Mouse (Mus musculus): Measurements from ENCODE around the gene Txn1.

Txn1 gene

GRCm38 (mm10) chr4:57940631-57941030 lies 15.6 kb downstream of the Txn1 start:
- DNase-seq (ENCODE audit: low spot score) = no peak

DNA sequence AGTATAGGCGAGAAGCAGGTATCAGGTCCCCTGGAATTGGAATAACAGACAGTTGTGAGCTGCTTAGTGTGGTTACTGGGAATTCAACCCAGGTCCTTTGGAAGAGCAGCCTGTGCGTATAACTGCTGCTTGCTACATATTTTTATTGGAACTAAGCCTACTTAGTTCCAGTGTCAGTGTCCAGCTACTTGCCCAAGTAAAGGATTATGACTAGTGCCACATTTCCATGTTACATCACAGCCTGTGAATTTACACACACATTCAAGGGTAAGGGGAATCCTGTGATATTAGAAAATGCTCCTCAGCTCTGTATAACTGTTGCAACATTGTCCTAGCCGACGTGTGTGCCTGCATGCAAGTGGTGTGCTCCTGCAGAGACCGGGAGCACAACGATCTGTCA lies 18.9 kb downstream of the Txn1 start:
- DNase-seq (ENCODE audit: low spot score) = no peak

DNA sequence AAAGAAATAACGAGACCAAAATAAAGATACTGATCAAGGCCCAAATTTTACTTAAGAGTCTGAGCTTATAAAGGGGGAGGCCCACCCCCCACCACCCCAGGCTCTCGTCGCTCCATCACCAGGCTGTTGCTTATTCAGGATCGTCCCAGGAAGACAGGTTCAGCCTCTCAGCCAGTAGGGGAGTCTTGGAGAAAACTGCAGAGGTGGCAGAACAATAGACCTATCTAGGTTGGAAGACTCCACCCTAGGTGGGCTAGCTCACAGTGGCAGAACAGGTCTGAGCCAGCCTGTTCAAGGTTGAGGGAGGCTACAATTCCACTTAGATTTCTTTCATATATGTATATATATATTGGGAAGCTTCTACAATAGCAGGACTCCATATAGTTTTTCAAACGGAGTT lies 22.0 kb downstream of the Txn1 start:
- no peak for DNase-seq (ENCODE audit: low spot score)

- no peak for DNase-seq (ENCODE audit: low spot score)
These were observed 25.5 kb downstream of the Txn1 start for GRCm38 (mm10) chr4:57930559-57931170.

- no peak for DNase-seq (ENCODE audit: low spot score)
These were observed 28.6 kb downstream of the Txn1 start for GRCm38 (mm10) chr4:57927464-57928205.

DNA sequence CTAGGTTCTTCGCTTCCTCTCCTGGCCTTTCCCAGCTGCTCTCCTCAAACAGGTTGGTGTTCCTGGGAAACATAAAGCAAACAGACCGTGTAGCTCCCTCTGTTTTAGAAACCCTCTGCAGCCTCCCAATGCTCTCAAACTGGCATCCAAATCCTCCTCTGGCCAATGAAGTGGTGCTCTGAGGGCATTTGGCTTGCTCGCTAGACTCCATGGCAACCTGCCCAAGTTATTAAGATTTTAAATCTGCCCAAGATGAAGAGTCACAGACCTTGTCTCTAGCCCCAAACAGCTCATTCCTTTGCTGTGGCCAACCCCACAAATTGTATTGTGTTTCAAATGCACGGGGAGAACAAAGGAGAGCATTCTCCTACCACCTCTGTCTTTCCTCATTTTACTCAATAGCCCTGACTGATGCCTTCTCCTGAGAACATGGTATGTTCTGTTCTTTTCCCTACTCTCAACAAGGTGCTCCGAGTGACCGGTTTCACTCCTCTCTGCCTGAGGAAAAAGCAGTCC lies 31.6 kb downstream of the Txn1 start:
- no peak for DNase-seq (ENCODE audit: low spot score)

DNA sequence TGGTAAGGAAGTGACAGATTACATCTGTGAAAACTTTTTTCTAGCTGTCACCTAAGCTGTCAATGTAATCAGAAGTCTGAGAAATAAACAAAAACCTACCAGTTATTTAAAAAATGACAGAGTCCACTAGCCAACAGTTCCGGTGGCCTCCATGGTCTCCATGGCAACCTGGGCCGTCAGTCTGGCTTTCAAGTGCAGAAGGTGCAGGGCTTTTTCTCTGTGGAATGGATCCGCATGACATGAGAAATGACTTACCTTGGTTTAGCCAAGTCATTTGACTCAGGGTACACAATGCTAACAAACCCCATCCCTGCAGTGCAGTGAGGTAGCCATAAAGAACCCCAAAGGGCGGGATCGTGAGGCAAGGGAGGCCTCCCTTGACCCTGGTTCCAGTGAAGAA lies 34.0 kb downstream of the Txn1 start:
- no peak for DNase-seq (ENCODE audit: low spot score)

DNA sequence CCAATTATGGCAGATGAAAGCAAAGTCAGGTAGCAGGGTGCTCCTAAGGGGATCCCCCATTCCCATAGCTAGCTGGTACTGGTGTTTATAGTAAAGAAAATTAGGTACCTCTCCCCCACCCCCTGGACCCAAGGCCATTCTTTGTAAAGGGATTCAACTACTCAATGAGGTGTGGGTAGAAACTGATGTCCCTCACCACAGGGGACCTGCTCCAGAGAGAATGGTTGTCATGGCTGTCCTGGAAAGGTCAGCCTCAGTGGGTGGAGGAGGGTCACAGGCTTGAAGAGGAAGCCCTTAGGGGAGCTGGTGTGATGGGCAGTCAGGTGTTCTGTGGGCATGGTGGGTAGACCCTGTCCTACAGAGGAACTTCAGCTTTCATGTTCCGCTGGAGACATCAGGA lies 35.7 kb downstream of the Txn1 start:
- no peak for DNase-seq (ENCODE audit: low spot score)

DNA sequence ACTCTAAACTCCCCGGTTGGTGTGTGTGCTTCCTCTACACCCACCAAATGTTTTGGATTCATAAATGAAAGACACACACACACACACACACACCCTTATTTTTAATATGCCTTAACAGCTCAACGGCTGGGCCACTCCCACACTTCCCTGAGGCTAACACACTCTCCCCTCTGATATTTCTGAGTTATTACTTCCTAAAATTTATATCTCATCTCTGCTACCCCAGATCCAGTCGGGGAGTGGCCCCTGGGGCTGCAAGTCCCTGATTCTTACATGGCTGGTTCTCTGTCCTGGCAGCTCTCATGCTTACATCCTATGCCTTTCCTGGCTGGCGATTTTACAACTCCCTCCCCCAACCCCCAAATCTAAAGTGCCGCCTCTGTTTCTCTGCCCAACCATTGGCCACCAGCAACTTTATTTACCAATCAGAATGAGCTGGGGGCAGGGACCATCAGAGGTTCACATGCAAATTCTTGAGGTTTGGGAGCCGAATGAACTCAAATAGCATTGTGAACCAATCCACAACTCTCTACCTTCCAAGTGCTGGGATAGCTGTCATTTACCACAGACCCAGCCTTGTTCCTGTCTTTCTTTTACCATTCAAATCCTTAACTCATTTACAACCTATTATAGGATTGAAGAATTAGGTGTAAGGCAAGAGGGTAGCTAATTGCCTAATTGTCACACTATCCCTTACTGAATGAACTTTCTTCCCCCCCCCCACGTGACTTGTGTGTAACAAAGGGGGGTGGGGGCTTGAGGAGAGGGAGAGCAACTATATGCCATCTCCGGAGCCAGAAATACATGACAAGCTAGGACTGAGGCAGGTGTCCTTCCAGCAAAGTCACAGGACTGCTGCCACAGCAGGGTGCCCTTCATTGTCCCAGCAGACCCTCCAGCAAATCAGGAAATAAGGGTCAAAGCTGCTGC lies 36.5 kb downstream of the Txn1 start:
- DNase-seq (ENCODE audit: low spot score) = no peak

GRCm38 (mm10) chr4:57916711-57917110 lies 39.5 kb downstream of the Txn1 start:
- DNase-seq (ENCODE audit: low spot score) = no peak

DNA sequence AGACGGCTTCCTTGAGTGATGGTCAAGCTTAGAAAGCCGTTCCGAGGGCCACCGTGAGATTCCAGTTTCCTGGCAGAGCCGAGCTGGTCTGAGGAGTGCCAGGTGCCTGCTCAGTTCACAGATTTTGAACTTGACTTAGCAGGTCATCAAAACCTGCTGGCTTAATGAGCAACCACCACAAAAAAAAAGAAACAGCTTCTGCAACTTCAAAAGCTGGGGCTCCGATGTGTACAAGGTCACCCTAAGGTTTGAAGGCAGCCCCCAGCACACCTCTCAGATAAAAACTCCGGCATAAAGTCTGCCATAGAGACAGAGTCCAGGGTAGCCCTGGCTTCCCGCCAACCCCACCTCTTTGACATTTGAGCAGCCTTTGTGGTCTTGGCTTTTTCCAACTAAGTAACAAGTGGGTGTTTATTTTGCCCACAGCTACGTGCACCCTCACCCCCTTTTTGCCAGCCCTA lies 40.0 kb downstream of the Txn1 start, which contains the start of gene D630039A03Rik:
Gene D630039A03Rik, minus strand, starts transcription at position 97 of the 461 bp plus-strand sequence.
- peak; percentile 52 for DNase-seq (ENCODE audit: low spot score)

GRCm38 (mm10) chr4:57915216-57915965 lies 40.8 kb downstream of the Txn1 start:
- no peak for DNase-seq (ENCODE audit: low spot score)

DNA sequence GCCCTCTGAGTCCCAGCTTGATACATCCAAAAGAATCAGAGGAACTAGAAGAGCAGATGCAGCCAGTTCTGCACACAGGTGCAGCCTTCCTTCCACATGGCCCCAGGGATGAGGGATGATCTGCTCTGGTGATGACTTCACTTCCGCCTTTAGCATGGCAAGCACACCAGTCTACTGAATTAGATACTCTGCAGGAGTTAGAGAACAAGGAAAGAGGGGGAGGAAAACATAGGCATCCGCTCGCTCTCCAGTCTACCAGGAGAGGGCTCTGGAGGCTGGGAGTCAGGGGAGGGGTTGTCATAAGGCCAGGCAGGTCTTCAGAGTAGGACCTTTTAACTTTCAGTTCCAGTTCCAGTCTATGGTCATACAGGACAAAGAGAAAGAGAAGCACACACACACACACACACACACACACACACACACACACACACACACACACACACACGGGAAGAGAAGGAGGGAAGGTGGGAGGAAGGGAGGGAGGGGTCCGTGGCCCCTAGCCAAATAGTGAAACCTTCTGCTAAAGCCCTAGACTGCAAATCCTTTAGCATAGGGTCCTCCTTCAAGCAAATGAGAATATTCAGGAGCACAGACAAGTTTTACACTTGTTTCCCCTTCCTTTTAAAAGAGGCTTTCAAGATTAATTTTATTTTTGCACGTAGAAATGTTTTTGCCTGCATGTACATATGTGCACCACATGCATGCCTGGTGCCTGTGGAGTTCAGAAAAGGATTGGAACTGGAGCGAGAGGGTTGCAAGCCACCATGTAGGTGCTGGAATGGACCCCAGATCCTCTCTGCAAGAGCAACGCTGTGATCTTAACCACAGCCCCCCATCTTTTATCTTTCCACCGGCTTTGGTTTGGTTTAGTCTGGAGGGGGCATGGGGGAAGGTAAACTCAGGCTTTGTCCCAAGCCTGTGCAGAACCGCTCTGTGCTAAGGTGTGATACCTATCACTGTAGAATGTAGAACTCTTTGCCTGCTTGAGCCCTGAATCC lies 41.7 kb downstream of the Txn1 start:
- DNase-seq (ENCODE audit: low spot score) = no peak

GRCm38 (mm10) chr4:57913021-57913420 lies 43.2 kb downstream of the Txn1 start:
- no peak for DNase-seq (ENCODE audit: low spot score)

- DNase-seq (ENCODE audit: low spot score) = no peak
These were observed 47.4 kb downstream of the Txn1 start for GRCm38 (mm10) chr4:57908860-57909259.

GRCm38 (mm10) chr4:57906708-57907107 lies 49.5 kb downstream of the Txn1 start:
- DNase-seq (ENCODE audit: low spot score) = no peak

GRCm38 (mm10) chr4:57904638-57905037 lies 51.6 kb downstream of the Txn1 start:
- no peak for DNase-seq (ENCODE audit: low spot score)

GRCm38 (mm10) chr4:57904211-57904610 lies 52.0 kb downstream of the Txn1 start:
- DNase-seq (ENCODE audit: low spot score) = peak; percentile 68

DNA sequence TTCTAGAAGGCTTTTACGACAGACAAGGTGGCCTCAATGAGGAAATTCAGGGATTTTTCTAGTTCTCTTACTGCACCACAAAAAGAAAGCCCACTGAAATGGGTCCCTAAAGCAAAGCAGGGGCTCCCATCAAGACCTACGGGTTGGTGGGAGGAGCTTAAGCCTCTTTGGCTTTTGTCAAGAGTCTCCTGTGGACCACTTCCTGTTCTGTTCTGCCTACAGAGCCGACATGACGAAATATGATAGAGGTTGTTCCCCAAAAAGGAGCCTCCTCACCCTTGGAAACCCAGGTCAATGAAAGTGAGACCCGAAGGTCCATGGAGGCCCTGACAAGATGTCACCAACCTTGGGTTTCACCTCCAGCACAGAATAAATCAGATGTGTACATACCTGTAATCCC lies 53.6 kb downstream of the Txn1 start:
- DNase-seq (ENCODE audit: low spot score) = no peak

DNA sequence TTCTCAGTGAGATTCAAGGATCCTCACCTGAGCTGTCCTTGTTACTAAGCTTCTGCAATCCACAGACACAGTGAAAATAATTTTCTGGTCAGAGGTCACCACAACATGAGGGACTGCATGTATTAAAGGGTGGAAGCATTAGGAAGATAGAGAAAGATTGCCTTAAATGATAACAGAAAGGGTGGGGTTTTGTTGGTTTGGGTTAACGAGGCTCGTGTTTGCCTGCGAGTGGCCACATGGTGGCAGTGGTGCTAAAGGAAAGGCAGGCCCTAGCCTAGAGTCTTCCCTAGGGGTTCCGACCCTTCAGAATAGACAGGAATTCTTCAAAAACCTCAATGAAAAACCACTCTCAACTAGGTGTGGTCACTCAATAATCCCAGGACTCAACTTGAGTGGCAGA lies 55.0 kb downstream of the Txn1 start:
- peak; percentile 38 for DNase-seq (ENCODE audit: low spot score)
